Mouse (Mus musculus) layer of hippocampus, postnatal 25 days (tissue): ENCODE measurements around the gene Rffl. TPM values are rescaled to one million over a fixed set of nuclear protein-coding genes. Genes with fewer than 3 reads are reported as not detected.

Source experiments
- DNase-seq, 2 experiments: peaks; one replicate each; pipeline ENCODE4 v3.0.0; 2022; ENCODE audit warnings: mixed read lengths in 2 of 2, low spot score in 1 of 2; ENCODE audit errors: extremely low spot score in 1 of 2
- total RNA-seq, 2 experiments: library from RNA; stranded (reverse); gene quantifications; 2 replicates each; pipeline ENCODE4 v1.2.3; 2021

Gene Rffl
- total RNA-seq, 2 experiments from 2014 or later: 13.5 to 14.5 TPM

GRCm38 (mm10) chr11:82877726-82878344, 6.8 kb upstream of the Rffl start:
- no peak for DNase-seq

GRCm38 (mm10) chr11:82875631-82876030, 4.6 kb upstream of the Rffl start:
- DNase-seq: no peak

DNA sequence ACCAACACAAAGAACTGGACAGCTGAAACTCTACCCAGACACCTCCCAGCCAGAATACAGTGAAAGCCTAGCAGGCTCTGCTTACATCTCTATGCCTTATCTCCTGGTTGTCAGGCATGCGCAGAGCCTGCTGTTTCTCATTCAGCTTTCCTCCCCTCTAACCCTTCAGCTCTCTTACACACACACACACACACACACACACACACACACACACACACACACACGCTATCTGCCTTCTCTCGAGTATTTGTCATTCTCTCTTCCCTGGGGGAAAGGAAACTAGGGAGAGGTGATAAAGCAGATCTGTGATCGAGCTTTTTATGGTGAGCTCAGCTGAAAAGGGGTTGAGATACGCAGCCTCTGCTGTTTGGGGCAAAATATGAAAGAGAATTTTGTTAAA, 3.9 kb upstream of the Rffl start:
- no peak for DNase-seq

GRCm38 (mm10) chr11:82870173-82871030, 608 bp downstream of the Rffl start:
- DNase-seq: peak; percentile 22 to 28

DNA sequence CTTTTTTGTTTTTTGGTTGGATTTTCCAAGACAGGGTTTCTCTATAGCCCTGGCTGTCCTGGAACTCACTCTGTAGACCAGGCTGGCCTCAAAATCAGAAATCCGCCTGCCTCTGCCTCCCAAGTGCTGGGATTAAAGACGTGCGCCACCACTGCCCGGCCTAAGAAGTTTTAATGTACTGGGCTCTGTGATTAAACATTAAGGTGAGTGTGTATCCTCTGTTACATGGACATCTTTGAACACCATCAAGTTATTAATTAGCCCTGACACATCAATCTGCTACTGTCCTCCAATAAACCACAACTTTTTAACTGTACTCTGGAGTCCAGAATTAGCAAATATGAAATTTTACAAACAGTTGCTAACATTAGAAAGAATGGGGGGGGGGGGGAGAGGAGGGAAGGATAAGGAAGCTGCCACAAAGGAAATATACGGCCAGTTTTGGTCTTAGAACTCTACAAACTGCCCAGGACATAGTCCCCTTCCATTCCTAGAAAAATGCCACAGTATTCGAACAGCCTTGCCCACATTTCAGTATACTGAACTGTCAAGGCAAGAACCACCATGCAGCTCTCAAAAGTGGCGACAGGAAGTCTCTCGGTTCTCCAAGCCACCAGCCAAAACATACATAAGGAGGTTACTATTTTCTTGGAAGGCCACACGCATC, 1.4 kb downstream of the Rffl start:
- DNase-seq: no peak

GRCm38 (mm10) chr11:82867956-82868355, 3.1 kb downstream of the Rffl start:
- no peak for DNase-seq

GRCm38 (mm10) chr11:82866850-82867564, 4.0 kb downstream of the Rffl start:
- no peak for DNase-seq

- DNase-seq: no peak
Measured at GRCm38 (mm10) chr11:82865957-82866356, 5.1 kb downstream of the Rffl start.

DNA sequence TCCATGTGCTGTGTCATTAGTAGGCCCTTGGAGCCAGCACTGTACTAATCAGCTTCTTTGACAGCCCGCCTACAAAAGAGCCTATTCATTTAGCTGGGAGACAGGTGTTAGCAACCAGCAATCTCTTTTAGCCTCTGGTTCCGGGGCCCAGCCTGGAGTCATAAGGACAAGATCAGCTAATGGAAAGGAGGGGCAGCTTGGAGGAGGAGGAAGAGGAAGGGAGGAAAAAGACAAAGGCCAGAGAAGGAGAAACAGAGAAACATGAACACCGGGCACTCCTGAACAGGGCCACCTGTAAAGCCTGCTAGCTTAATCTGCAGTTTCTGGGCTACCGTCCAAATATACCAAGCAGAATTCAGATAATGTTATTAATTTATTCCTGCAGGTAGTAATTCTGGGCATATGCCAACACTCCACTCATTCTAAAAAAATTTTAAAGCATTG, 7.5 kb downstream of the Rffl start:
- DNase-seq: no peak

- no peak for DNase-seq
Measured at GRCm38 (mm10) chr11:82863059-82863458, 8.0 kb downstream of the Rffl start.

GRCm38 (mm10) chr11:82862638-82863037, 8.4 kb downstream of the Rffl start:
- no peak for DNase-seq

DNA sequence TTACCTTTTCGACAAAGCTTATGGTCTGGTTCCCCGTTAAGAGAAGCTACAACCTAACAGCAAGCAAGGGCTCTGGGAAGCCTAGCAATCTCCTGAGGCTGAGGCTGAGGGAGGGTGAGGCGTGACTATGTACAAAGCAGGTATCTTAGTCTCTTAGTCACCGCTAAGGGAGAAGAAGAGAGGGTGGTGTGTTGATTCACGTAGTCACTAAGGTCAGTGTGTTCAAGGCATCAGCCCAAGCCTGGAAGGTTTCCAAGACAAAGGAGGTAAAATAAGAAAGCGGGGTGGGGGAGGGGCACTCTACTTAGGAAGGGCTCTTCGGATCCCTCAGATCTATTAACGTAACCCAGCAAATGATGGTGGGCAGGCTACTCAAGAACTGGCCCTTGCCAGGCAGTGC, 9.5 kb downstream of the Rffl start:
- DNase-seq: no peak

GRCm38 (mm10) chr11:82860759-82861158, 10.3 kb downstream of the Rffl start:
- no peak for DNase-seq

- no peak for DNase-seq
Measured at GRCm38 (mm10) chr11:82857307-82857848, 13.6 kb downstream of the Rffl start.

DNA sequence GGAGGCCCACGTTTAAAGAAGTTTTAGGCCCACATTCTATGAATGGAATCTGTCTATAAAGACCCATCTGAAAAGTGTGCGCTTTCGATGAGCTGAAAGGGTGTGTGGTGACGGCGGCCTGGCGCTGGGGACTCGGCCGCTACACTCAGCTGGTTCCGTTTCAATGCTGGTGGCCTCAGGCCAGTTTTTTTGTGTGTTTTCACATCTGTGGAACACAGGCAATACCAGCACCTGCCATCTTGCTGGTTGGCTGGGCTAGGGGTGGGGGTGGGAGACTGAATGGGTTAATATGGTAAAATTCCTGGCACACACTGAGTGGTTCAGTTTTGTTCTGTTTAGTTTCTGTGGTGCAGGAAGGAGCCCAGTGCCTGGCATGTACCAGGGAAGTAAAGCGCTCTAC, 15.0 kb downstream of the Rffl start:
- no peak for DNase-seq

DNA sequence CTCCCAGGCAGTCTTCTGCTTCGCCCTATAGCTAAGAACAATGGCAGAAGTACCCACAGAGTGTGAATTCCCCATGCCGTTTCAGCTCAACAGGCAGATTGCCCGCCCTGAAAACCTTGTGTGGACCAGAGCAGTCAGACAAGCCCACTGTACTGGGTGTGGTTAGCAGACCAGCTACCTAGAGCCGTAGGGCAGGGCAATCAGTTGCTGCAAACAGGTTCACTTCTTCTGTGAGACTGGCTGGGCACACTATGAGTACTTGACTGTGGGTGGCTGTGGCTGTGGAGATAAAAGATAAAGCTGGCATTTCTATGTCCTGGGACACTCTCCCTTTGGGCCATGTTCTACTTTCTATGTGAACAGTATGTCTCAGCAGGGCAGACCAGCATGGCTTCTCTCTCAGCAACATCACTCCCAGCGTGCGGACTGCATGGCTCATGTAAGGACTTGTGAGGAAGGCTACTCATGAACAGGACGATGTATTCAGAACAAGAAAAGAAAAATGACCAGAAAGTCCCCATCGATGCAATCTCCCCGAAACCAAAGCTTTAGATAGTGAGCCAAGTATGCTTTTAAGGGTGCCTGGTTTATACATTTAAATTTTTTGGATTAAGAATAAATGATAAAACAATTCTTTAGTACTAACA, 15.6 kb downstream of the Rffl start:
- no peak for DNase-seq

- no peak for DNase-seq
Measured at GRCm38 (mm10) chr11:82854111-82854510, 16.9 kb downstream of the Rffl start.

DNA sequence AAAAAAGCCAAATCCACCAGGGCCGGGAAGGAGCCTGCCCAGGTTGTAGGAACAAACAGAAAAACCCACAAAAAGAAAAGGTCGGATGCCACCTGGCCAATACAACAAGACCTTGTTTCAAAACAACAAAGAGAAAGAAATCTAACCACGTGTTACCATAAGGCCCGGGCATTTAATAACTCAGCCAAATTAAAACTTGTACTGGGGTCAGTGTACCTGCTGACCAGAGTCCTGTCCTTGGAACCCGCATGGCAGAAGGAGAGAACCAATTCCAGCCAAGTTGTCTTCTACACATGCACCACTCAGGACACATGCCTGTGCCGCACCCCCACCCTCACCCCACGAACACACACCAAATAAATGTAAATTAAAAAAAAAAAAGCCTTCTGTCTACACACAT, 18.1 kb downstream of the Rffl start:
- DNase-seq: no peak

- DNase-seq: no peak
Measured at GRCm38 (mm10) chr11:82852540-82852939, 18.5 kb downstream of the Rffl start.

DNA sequence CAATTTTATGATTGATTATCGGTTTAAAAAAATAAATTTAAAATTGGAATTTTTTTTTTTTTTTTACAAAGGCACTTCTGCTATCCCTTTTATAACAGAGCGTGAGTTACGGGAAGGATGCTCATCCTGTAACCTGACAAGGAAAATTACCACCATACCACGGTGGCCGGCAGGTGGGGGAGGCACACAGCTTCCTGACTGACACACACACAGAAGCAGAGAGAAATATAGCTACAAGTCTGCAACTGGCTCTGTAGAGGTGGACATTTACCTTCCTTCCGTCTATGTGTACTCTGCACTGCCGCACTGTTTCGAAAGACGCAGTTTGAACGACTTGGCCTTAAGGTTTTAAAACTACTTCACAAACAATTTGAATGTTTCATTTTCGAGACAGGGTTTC, 18.9 kb downstream of the Rffl start:
- no peak for DNase-seq
